Mouse (Mus musculus): ENCODE results near the gene Sycp2. TPM values are rescaled to one million over a fixed set of nuclear protein-coding genes. Genes with fewer than 3 reads are reported as not detected.
"Not testable (repeated sequence)": the region's sequence is repeated elsewhere in the genome, so short reads cannot be mapped to it uniquely, and the experiment has no call there.

Sycp2 gene
- total RNA-seq, 2 experiments from 2014 or later: 0.38 to 0.51 TPM

DNA sequence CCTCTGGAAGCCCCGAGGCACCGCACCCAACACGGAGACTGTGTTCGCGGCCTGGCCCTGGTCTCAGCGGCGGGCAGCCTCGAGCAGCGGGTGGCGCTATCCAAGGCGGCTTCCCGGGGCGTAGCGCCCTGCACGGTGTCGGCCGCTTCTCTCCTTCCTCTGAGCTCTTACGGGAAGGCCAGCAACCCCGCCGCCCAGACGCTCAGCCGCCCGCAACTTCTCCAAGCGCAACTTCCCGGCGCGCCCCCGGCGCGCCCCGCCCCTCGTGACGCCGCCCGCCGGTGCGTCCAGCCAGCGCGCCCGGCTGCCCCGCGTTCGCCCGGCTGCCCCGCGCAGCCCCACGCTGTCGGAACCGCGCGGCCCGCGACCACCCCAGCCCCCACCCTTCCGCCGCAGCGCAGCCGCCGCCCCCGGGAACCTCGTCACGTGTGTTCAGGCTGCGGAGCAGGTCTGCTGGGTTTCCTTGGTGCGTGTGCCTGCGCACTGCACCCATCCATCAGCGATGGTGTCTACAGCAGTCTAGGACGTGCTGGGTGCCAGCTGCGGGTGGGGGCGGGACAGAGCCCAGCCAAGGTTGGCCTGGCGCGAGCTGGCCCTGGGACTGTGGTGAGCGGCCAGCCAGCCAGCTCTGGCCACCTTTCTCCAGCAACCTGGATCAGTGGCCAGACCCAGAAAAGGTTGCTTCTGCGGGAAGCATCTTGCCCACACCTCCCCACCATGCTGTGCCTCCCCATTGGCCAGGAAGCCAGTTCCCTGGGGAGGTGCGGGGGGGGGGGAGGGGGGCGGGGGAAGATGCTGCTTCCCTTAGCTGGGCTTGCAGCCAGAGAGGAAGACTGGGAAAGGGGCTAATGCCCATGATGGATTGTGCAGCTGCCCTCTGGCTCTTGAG, 7.0 kb upstream of the Sycp2 start, which contains the start of the genes Ppp1r3d and Fam217b:
TSS of gene Ppp1r3d (minus strand) at position 212 of the 889 bp plus-strand sequence.
TSS of gene Fam217b (plus strand) at position 264 of the 889 bp plus-strand sequence.
- ATAC-seq (replicated peaks; ENCODE audit: low FRiP score, poor library complexity, severe bottlenecking): no peak

DNA sequence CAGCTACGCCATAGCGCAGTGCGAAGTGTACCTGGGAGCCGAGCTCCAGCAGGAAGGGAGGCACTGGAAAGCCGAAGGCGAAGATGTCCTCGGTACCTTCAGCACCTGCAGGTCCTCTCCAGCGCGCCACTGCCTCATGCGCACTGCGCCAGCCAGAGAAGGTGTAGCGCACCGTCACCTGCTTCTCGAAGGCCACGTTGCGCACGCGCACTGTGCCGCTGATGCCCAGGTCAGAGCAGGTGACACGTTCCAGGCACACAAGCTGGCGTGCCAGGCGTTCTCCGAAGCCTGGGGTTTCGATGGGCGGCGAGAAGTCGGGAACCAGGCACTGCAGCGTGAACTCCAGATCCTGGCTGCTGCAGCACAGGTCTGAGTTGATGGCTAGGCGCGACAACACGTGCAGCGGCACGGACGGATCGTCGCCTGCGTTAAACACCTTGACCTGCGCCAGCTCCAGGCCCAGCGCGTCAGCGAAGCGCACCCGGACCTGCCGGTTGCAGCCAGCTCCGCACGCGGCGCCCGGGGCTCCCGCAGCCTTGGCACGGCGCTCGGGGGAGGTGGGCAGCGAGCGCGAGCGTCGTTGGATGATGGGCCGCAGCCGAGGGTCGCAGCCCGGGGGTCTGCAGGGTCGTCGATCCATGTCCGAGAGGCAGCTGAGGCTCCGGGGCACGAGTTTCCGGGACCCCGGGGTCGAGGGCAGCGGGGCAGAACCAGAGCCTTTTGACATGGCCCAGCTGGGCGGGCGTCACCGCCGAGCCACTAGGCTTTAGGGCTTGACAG, 6.2 kb upstream of the Sycp2 start:
- ATAC-seq (replicated peaks; ENCODE audit: low FRiP score, poor library complexity, severe bottlenecking): no peak

DNA sequence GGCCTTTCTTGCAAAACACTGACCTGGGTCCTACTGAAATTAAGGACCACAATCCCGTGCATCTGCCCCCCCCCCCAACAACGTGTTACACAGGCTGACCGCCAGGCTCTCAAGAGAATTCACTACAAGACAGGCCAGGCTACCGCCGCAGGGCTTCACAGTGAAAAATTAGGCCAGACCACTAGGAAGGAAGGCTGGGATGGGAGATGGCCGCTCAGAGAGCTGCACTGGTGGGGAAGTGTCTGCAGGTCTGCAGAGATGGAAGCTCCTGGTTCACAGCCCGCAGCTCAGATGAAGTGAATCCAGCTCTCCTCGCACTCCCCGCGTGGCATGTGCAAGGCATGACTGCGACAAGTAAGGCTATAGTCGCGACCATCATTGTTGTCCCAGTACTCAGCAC, 5.6 kb upstream of the Sycp2 start:
- ATAC-seq (replicated peaks; ENCODE audit: low FRiP score, poor library complexity, severe bottlenecking): no peak

DNA sequence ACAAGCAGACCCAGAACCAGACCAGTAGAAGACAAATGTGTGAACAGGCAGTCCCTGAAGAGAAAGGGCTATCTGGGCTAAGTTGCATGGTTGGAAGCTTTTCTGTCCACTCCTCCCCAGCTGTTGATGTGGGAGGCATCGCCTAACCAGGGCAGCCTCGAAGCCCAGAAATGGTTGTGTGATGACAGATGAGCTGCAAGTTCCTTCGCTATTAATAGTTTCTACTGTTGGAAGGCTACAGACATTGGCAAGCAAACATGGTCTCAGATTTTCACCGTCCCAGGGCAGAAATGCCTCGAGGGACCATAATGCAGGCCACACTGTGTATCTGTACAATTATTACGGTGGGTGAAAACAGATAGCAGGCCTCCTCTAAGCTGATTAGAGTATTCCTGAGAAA, 5.1 kb upstream of the Sycp2 start:
- ATAC-seq (replicated peaks; ENCODE audit: low FRiP score, poor library complexity, severe bottlenecking): no peak

- ATAC-seq (replicated peaks; ENCODE audit: low FRiP score, poor library complexity, severe bottlenecking): no peak
Measured at GRCm38 (mm10) chr2:178410286-178410685, 2.8 kb upstream of the Sycp2 start.

DNA sequence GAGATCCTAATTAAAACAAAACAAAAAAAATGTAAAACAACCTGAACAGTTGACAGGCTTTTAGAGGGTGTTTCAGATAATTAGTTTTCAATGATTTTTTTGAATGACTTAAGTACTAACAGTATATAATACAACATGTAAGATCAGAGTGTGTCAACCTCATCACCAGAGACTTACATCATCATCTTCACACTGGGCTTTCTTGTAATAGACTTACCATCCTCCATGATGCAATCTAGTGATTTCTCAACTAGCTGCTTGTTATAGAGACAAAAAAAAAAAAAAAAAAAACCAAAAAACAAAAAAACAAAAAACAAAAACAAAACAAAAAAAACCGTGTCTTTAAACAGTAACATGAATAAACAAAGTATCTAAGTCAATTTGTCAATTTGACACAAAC, 1.5 kb upstream of the Sycp2 start:
- ATAC-seq (replicated peaks; ENCODE audit: low FRiP score, poor library complexity, severe bottlenecking): no peak

DNA sequence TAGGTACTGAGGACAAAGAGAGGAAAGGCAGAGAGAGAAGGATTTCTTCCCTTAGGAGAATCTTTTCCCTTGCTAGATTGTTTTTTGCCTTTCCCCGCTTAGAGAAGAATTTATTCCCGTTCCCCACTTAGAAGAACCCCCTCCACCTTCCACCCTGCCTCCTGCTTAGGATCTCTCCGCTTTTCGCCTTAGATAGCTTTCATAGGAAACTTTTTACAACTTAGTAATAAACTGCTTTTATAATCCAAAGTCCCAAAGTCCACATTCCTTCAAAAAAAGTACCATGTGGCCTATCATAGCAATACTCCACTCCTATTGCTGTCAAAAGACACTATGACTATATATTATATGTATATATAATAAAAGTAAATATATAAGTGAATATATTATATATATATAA, 64.9 kb downstream of the Sycp2 start:
- ATAC-seq (replicated peaks; ENCODE audit: low FRiP score, poor library complexity, severe bottlenecking): no peak

GRCm38 (mm10) chr2:178342105-178342504, 65.4 kb downstream of the Sycp2 start:
- ATAC-seq (replicated peaks; ENCODE audit: low FRiP score, poor library complexity, severe bottlenecking): not testable (repeated sequence)

DNA sequence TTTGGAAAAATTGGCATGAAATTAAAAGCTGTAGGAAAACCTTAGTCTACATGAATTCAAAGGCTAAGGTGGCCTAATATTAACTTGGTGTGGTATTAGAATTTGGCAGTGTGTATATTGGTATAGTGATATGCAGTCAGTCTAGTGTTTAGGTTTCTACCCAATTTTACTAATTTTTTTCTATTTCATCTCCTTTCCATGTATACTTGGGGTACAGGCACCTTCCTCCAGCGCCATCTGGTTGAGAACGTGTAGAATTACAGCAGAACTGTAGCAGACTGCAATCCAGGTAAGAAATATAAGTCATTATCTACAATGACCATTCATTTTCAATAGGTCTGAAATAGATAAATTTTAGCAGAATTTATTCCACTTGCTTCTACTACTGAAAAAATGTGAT, 68.4 kb downstream of the Sycp2 start:
- ATAC-seq (replicated peaks; ENCODE audit: low FRiP score, poor library complexity, severe bottlenecking): no peak

GRCm38 (mm10) chr2:178337878-178338277, 69.6 kb downstream of the Sycp2 start:
- no peak for ATAC-seq (replicated peaks; ENCODE audit: low FRiP score, poor library complexity, severe bottlenecking)

- ATAC-seq (replicated peaks; ENCODE audit: low FRiP score, poor library complexity, severe bottlenecking): no peak
Measured at GRCm38 (mm10) chr2:178329986-178330385, 77.5 kb downstream of the Sycp2 start.

GRCm38 (mm10) chr2:178329551-178329950, 77.9 kb downstream of the Sycp2 start:
- no peak for ATAC-seq (replicated peaks; ENCODE audit: low FRiP score, poor library complexity, severe bottlenecking)

- no peak for ATAC-seq (replicated peaks; ENCODE audit: low FRiP score, poor library complexity, severe bottlenecking)
Measured at GRCm38 (mm10) chr2:178327466-178328040, 79.9 kb downstream of the Sycp2 start.

GRCm38 (mm10) chr2:178326750-178327465, 80.6 kb downstream of the Sycp2 start:
- ATAC-seq (replicated peaks; ENCODE audit: low FRiP score, poor library complexity, severe bottlenecking): no peak

GRCm38 (mm10) chr2:178326067-178326466, 81.4 kb downstream of the Sycp2 start:
- no peak for ATAC-seq (replicated peaks; ENCODE audit: low FRiP score, poor library complexity, severe bottlenecking)

- ATAC-seq (replicated peaks; ENCODE audit: low FRiP score, poor library complexity, severe bottlenecking): no peak
Measured at GRCm38 (mm10) chr2:178324818-178325217, 82.7 kb downstream of the Sycp2 start.

GRCm38 (mm10) chr2:178324410-178324809, 83.1 kb downstream of the Sycp2 start:
- no peak for ATAC-seq (replicated peaks; ENCODE audit: low FRiP score, poor library complexity, severe bottlenecking)

DNA sequence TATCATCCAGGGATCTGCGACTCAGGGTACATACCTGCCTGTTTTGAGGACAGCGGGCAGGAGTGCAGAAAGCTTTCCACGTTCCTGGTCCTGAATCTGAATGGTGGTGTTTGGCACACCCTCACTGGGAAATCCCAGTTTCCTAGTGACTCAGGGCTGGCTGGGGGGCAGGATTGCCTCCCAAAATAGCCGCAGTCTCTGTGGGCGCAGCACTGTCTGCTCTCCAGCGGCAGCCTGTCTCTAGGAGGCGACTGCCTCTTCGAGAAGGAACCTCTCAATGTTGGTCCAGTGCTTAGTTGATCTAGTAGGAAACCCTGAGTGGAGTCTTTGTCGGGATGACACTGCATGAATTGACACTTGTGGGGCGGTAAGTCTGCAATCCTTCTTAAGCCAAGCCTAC, 86.2 kb downstream of the Sycp2 start:
- ATAC-seq (replicated peaks; ENCODE audit: low FRiP score, poor library complexity, severe bottlenecking): no peak

GRCm38 (mm10) chr2:178319766-178320165, 87.7 kb downstream of the Sycp2 start:
- ATAC-seq (replicated peaks; ENCODE audit: low FRiP score, poor library complexity, severe bottlenecking): no peak

GRCm38 (mm10) chr2:178316281-178316680, 91.2 kb downstream of the Sycp2 start:
- no peak for ATAC-seq (replicated peaks; ENCODE audit: low FRiP score, poor library complexity, severe bottlenecking)
